ENCODE assay signal across 8 mouse cellular contexts in the genomic region with DNA sequence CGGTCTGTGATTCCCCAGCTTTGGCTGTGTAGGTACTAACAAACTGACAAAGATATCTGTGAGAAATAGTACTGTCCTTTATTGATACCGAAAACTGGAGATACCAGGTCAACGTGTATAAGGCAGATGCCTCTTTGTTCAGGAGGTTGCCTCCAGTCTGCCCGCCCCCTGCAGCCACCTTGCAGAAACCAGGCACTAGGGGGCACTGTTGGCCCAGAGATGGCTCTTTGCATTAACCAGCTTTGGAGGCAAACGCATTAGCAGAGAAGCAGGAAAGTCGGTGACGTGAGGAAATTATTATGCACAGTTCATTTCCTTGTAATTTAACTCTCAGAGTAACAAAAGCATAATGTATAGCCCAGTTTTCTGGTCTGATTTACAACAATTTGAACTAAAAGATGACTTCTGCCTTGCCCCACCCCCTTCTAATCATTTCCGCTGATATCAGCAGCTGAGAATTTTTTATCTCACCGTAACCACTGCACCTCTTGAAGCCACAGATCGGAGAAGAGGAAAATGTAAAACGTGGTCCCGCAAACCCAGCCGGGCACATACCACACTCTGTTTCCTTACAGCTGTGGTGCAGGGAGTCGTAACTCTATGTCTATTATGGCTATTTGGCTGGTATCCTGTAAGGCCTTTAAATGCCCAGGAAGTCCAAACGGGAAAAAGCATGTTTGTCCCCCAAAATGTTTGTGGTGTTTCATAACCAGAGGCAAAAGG.
DNase-seq lines count a peak whose midpoint lies in the region; ATAC-seq and TF ChIP-seq lines count a peak whose summit lies in the region.

No protein-coding gene starts in this region.

- no peaks in the 10 kb centered on the region for H3K4me1 ChIP-seq in ES-E14 (ENCODE audit: control insufficient read depth in 2 of 2, insufficient read depth in 2 of 2, low read length in 2 of 2, poor library complexity in 1 of 2)
- H3K4me1 ChIP-seq in lung, embryonic 14.5 days (ENCODE audit: insufficient read depth): peaks cover 7% of the 10 kb centered on the region; the same call in 1 of the 2 replicates
- H3K4me1 ChIP-seq in thymus, adult 2 months (replicated peaks; ENCODE audit: control insufficient read depth, insufficient read depth, low read length): no peaks in the 10 kb centered on the region

- no peak for TF ChIP-seq POLR2A in thymus, adult 2 months (IDR thresholded peaks at IDR 0.05; ENCODE audit: control insufficient read depth, extremely low read depth, insufficient read depth, low read length, poor library complexity)

- in situ Hi-C loops in ES-E14 (cut with MboI; ENCODE audit: low sequenced_read_pairs in 2 of 2, unreplicated experiment in 2 of 2): no loop called here

- peak overlapping the region; percentile 60 for H3K4me2 ChIP-seq in lung, embryonic 14.5 days

- peak; percentile 98 for TF ChIP-seq CTCF in lung, embryonic 14.5 days (IDR thresholded peaks at IDR 0.05; ENCODE audit: low read depth)
- TF ChIP-seq CTCF in thymus, adult 2 months (IDR thresholded peaks at IDR 0.05; ENCODE audit: borderline replicate concordance, control insufficient read depth, extremely low read depth, insufficient read depth, low read length, poor library complexity): peak; percentile 82; the same call in 1 of the 2 replicates

- no peaks in the 10 kb centered on the region for H3K36me3 ChIP-seq in ES-E14 (ENCODE audit: control insufficient read depth, insufficient read depth, low read length, poor library complexity, severe bottlenecking)
- H3K36me3 ChIP-seq in lung, embryonic 14.5 days (ENCODE audit: insufficient read depth): no peaks in the 10 kb centered on the region
- no peaks in the 10 kb centered on the region for H3K36me3 ChIP-seq in thymus, adult 2 months (ENCODE audit: control insufficient read depth, insufficient read depth, low read length)

- ATAC-seq in hematopoietic stem cell, adult 5-6 weeks (replicated peaks in 1 of 2; ENCODE audit: insufficient read depth in 1 of 2, low FRiP score in 2 of 2, low TSS enrichment in 1 of 2, low read depth in 1 of 2, poor library complexity in 2 of 2, severe bottlenecking in 2 of 2): peak; percentile 95 to 96
- peak; percentile 89 for ATAC-seq in lung, embryonic 14.5 days (ENCODE audit: insufficient read depth)

- H3K27ac ChIP-seq in ES-E14 (ENCODE audit: insufficient read depth, low read depth, low read length, poor library complexity, severe bottlenecking): no peak overlapping the region
- H3K27ac ChIP-seq in lung, embryonic 14.5 days (ENCODE audit: low read depth): no peak overlapping the region
- no peak overlapping the region for H3K27ac ChIP-seq in thymus, adult 2 months (ENCODE audit: control insufficient read depth, insufficient read depth, low read length)

- H3K9me3 ChIP-seq in ES-E14 (ENCODE audit: control insufficient read depth, insufficient read depth, low read depth, low read length): no peaks in the 10 kb centered on the region
- H3K9me3 ChIP-seq in lung, embryonic 14.5 days (ENCODE audit: low read depth, low read length): no peaks in the 10 kb centered on the region

- no peak overlapping the region for H3K4me3 ChIP-seq in ES-E14 (ENCODE audit: insufficient read depth in 1 of 2, low read depth in 1 of 2, low read length in 2 of 2, poor library complexity in 1 of 2, severe bottlenecking in 1 of 2)
- H3K4me3 ChIP-seq in lung, embryonic 14.5 days (ENCODE audit: low read depth, low read length): peak overlapping the region; percentile 16
- H3K4me3 ChIP-seq in thymus, adult 2 months (ENCODE audit: control insufficient read depth, insufficient read depth, low read length): no peak overlapping the region

- DNase-seq in ES-E14 (ENCODE audit: low read depth, low spot score): peak; percentile 60
- peak; percentile 69 for DNase-seq in cerebellum, adult 11-12 months
- peak; percentile 92 for DNase-seq in forelimb bud, embryonic 11.5 days (ENCODE audit: low read depth, low spot score)
- peak; percentile 83 to 93 for DNase-seq in layer of hippocampus, adult 8-10 months (ENCODE audit: low spot score in 2 of 2)
- peak; percentile 97 for DNase-seq in lung, embryonic 14.5 days
- DNase-seq in ovary, adult 18-20 months (ENCODE audit: low spot score): peak; percentile 66
- DNase-seq in thymus, adult 2 months: peak; percentile 90

- 10% methylated on average over 15 of the region's 15 CpGs for WGBS in lung, embryonic 14.5 days
- 9% methylated on average over 15 of the region's 15 CpGs for WGBS in thymus, adult 2 months

- no peak overlapping the region for H3K9ac ChIP-seq in ES-E14 (ENCODE audit: insufficient read depth, low read depth, low read length, poor library complexity, severe bottlenecking)
- H3K9ac ChIP-seq in lung, embryonic 14.5 days: peak overlapping the region; percentile 24; the same call in 1 of the 2 replicates

- H3K27me3 ChIP-seq in lung, embryonic 14.5 days (ENCODE audit: insufficient read depth, low read length): no peaks in the 10 kb centered on the region
- H3K27me3 ChIP-seq in thymus, adult 2 months (ENCODE audit: control insufficient read depth, insufficient read depth, low read length): no peaks in the 10 kb centered on the region

TF ChIP-seq in ES-E14, 5 proteins besides CTCF, POLR2A, EP300 and RAD21:
- TF ChIP-seq CHD2 (IDR thresholded peaks at IDR 0.05; ENCODE audit: low read depth, low read length) (no peak), ZC3H11A (IDR thresholded peaks at IDR 0.05; ENCODE audit: borderline replicate concordance, low read depth, low read length) (peak; percentile 93)
